Mouse (Mus musculus): ENCODE measurements at regions not wholly inside any gene's neighbourhood (a gene's known extent, or its start where the extent isn't known, plus 50 kb on each side); places are given as distances from the start of the nearest gene placed in this dataset.

DNA sequence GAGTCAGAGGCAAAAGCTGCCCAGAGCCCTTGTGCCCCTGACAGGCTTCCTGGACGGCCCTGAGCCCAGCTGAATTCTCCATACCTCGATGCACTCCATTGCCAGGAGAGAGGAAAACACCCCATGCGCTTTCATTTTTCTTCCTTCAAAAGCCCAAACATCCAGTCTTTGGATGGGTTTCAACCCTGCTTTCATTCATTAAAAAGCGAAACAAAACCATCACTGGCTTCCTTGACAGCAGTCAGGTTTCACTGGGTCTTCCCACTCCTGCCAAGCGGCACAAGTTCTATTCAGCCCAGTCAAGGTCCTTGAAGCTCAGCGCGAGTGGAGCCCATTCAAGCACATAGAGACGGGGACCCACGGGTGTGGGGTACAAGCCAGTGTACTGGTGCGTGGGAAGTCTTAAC, 348.8 kb downstream of the Ankrd50 start:
- Histone ChIP-seq H3K27ac (ENCODE audit: low read depth, low read length) (no peak overlapping the region), H3K36me3 (ENCODE audit: control insufficient read depth, insufficient read depth) (no peaks in the 10 kb centered on the region), H3K4me1 (replicated peaks; ENCODE audit: control insufficient read depth, insufficient read depth, low read length) (no peaks in the 10 kb centered on the region), H3K9me3 (ENCODE audit: control insufficient read depth) (no peaks in the 10 kb centered on the region), H3K4me2 (replicated peaks; ENCODE audit: low read depth) (no peak overlapping the region), H3K27me3 (replicated peaks; ENCODE audit: control insufficient read depth, insufficient read depth, low read length) (no peaks in the 10 kb centered on the region), H3K4me3 (ENCODE audit: low read depth, low read length) (no peak overlapping the region), H3K9ac (ENCODE audit: low read depth, low read length) (no peak overlapping the region)
- WGBS = 90% methylated on average over 10 of the region's 10 CpGs
- TF ChIP-seq CTCF (IDR thresholded peaks at IDR 0.05; ENCODE audit: low read depth) = no peak
- no peak for ATAC-seq

DNA sequence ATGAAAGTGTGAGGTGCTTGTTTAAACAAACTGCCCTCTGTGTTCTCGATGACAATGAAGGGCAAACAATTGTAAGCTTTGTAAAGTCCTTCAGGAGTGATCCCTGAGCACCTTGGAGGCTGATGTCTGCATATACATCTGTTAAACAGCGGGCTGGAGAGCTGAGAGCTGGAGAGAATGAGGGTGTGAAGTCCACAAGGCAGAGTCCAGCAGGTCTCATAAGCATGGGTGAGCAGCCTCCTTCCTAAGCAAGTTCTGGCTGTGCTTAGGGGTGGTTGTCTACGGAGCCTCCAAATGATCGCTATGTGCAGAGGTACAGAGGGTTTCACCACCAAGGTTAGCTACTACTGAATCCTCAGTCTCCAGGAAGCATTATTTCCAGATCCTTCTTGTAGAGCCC, 350.2 kb downstream of the Ankrd50 start:
- Histone ChIP-seq H3K9me3 (ENCODE audit: control insufficient read depth) (no peaks in the 10 kb centered on the region), H3K27ac (ENCODE audit: low read depth, low read length) (no peak overlapping the region), H3K9ac (ENCODE audit: low read depth, low read length) (no peak overlapping the region), H3K4me2 (replicated peaks; ENCODE audit: low read depth) (no peak overlapping the region), H3K27me3 (replicated peaks; ENCODE audit: control insufficient read depth, insufficient read depth, low read length) (no peaks in the 10 kb centered on the region), H3K36me3 (ENCODE audit: control insufficient read depth, insufficient read depth) (no peaks in the 10 kb centered on the region), H3K4me3 (ENCODE audit: low read depth, low read length) (no peak overlapping the region), H3K4me1 (replicated peaks; ENCODE audit: control insufficient read depth, insufficient read depth, low read length) (0 out of 2 replicates have a peak, but pooled peaks cover 2% of the 10 kb centered on the region)
- TF ChIP-seq CTCF (IDR thresholded peaks at IDR 0.05; ENCODE audit: low read depth) = no peak
- WGBS = 64% methylated on average over 4 of the region's 4 CpGs
- ATAC-seq = no peak

DNA sequence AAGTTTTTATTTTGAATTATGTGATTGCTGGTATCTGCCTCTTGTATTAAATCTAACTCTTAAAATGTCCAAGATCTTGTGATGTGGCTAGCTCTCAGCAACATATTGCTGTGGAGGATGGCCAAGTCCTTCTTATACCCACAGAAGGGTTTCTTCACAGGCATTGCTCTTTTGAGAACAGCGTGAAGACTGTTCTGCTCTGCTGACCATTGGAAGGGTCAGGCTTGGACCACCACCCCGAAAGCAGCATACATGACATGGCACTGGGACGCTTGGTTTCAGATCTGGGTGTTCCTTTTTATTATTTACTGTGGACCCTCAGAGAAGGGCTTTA, 352.8 kb downstream of the Ankrd50 start:
- Histone ChIP-seq H3K4me2 (replicated peaks; ENCODE audit: low read depth) (no peak overlapping the region), H3K4me3 (ENCODE audit: low read depth, low read length) (no peak overlapping the region), H3K27me3 (replicated peaks; ENCODE audit: control insufficient read depth, insufficient read depth, low read length) (no peaks in the 10 kb centered on the region), H3K4me1 (replicated peaks; ENCODE audit: control insufficient read depth, insufficient read depth, low read length) (0 out of 2 replicates have a peak, but pooled peaks cover 3% of the 10 kb centered on the region), H3K9ac (ENCODE audit: low read depth, low read length) (no peak overlapping the region), H3K27ac (ENCODE audit: low read depth, low read length) (no peak overlapping the region), H3K36me3 (ENCODE audit: control insufficient read depth, insufficient read depth) (no peaks in the 10 kb centered on the region), H3K9me3 (ENCODE audit: control insufficient read depth) (no peaks in the 10 kb centered on the region)
- TF ChIP-seq CTCF (IDR thresholded peaks at IDR 0.05; ENCODE audit: low read depth) = no peak
- WGBS = 88% methylated on average over 3 of the region's 3 CpGs
- no peak for ATAC-seq

DNA sequence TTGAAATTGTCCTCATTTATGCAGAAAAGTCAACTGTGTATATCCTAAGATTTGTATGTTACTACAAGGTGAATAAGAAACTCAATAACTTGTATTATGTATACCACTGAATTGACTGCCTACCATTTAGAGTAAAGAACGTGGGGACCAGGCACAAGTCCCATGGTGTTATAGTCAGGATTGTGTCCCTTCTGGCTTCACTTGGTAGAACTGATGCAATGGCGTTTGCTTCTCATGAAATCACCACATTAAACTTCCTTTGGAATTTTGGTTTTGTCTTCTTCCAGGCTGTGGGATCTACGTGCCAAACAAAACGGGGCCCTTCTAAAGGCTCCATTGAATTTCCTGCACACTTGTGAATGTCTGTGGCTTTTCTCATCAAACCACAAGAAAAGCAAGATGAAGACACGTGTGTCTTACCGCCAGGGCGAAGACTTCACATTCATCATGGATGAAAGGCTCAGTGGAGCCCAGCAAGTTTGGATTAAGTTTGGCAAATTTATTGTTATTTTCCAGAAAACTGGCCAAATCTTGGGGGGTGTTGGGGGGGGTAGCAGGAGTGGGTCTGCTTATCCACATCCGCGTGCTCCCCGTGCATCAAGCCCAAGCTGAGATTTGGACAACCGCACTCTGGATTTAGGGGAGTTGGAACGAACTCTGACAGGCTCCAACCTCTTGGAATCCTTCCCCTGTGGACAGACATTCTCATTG, 353.3 kb downstream of the Ankrd50 start:
- TF ChIP-seq CTCF (IDR thresholded peaks at IDR 0.05; ENCODE audit: low read depth) = no peak
- Histone ChIP-seq H3K27ac (ENCODE audit: low read depth, low read length) (no peak overlapping the region), H3K9me3 (ENCODE audit: control insufficient read depth) (no peaks in the 10 kb centered on the region), H3K4me3 (ENCODE audit: low read depth, low read length) (no peak overlapping the region), H3K4me2 (replicated peaks; ENCODE audit: low read depth) (no peak overlapping the region), H3K9ac (ENCODE audit: low read depth, low read length) (no peak overlapping the region), H3K36me3 (ENCODE audit: control insufficient read depth, insufficient read depth) (no peaks in the 10 kb centered on the region), H3K27me3 (replicated peaks; ENCODE audit: control insufficient read depth, insufficient read depth, low read length) (no peaks in the 10 kb centered on the region), H3K4me1 (replicated peaks; ENCODE audit: control insufficient read depth, insufficient read depth, low read length) (0 out of 2 replicates have a peak, but pooled peaks cover 3% of the 10 kb centered on the region)
- ATAC-seq = no peak
- WGBS = 82% methylated on average over 12 of the region's 12 CpGs

DNA sequence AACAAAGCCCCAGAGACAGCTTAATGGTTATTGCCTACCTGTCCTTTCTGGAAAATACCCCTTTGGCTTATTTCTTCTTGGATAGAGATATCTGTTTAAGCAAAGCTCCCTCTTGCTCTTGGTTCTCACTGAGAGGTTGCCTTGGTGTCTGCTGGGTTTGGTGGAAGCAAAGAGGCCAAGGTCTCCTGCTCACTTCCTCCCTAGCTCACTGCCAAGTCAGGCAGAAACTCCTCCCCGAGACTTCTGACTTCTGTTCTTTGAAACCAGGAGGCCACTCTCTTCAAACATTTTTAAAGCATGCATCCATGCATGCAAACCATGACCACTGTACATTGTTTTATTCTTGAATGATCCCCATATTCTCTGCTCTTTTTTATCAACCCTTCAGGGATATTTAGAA, 354.6 kb downstream of the Ankrd50 start:
- TF ChIP-seq CTCF (IDR thresholded peaks at IDR 0.05; ENCODE audit: low read depth) = no peak
- Histone ChIP-seq H3K4me2 (replicated peaks; ENCODE audit: low read depth) (no peak overlapping the region), H3K27ac (ENCODE audit: low read depth, low read length) (no peak overlapping the region), H3K9ac (ENCODE audit: low read depth, low read length) (no peak overlapping the region), H3K9me3 (ENCODE audit: control insufficient read depth) (no peaks in the 10 kb centered on the region), H3K27me3 (replicated peaks; ENCODE audit: control insufficient read depth, insufficient read depth, low read length) (no peaks in the 10 kb centered on the region), H3K36me3 (ENCODE audit: control insufficient read depth, insufficient read depth) (no peaks in the 10 kb centered on the region), H3K4me3 (ENCODE audit: low read depth, low read length) (no peak overlapping the region), H3K4me1 (replicated peaks; ENCODE audit: control insufficient read depth, insufficient read depth, low read length) (0 out of 2 replicates have a peak, but pooled peaks cover 3% of the 10 kb centered on the region)
- WGBS = 44% methylated on average over 1 of the region's 1 CpGs
- ATAC-seq = no peak

DNA sequence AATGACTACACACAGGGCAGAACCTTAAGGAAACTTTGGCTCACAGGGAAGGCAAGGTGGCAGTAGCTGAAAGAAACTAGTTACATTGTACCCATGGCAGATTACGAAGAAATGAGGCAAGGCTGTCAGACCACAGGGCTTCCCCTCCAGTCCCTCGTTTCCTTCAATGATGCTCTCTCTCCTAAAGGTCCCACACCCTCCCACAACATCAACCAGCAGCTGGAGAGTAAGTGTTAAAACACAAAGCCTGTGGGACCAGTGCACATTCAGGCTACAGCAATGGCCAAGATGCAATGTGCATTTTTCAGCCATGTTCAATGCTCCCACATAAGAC, 355.5 kb downstream of the Ankrd50 start:
- TF ChIP-seq CTCF (IDR thresholded peaks at IDR 0.05; ENCODE audit: low read depth) = no peak
- Histone ChIP-seq H3K4me1 (replicated peaks; ENCODE audit: control insufficient read depth, insufficient read depth, low read length) (0 out of 2 replicates have a peak, but pooled peaks cover 3% of the 10 kb centered on the region), H3K4me3 (ENCODE audit: low read depth, low read length) (no peak overlapping the region), H3K9me3 (ENCODE audit: control insufficient read depth) (no peaks in the 10 kb centered on the region), H3K9ac (ENCODE audit: low read depth, low read length) (no peak overlapping the region), H3K4me2 (replicated peaks; ENCODE audit: low read depth) (no peak overlapping the region), H3K27ac (ENCODE audit: low read depth, low read length) (no peak overlapping the region), H3K36me3 (ENCODE audit: control insufficient read depth, insufficient read depth) (no peaks in the 10 kb centered on the region), H3K27me3 (replicated peaks; ENCODE audit: control insufficient read depth, insufficient read depth, low read length) (no peaks in the 10 kb centered on the region)
- WGBS = 70% methylated on average over 2 of the region's 2 CpGs
- no peak for ATAC-seq
